Mouse (Mus musculus): Measurements from ENCODE around the gene Pde4a. TPM values are rescaled to one million over a fixed set of nuclear protein-coding genes. Genes with fewer than 3 reads are reported as not detected.
"Not testable (repeated sequence)": the region's sequence is repeated elsewhere in the genome, so short reads cannot be mapped to it uniquely, and the experiment has no call there.

The Pde4a gene
- total RNA-seq, 2 experiments from 2014 or later = 83.4 to 86.6 TPM

- DNase-seq (ENCODE audit: low spot score in 2 of 2) = peak; percentile 65 to 91
Measured at GRCm38 (mm10) chr9:21241343-21241742, 75.8 kb downstream of the Pde4a start.

DNA sequence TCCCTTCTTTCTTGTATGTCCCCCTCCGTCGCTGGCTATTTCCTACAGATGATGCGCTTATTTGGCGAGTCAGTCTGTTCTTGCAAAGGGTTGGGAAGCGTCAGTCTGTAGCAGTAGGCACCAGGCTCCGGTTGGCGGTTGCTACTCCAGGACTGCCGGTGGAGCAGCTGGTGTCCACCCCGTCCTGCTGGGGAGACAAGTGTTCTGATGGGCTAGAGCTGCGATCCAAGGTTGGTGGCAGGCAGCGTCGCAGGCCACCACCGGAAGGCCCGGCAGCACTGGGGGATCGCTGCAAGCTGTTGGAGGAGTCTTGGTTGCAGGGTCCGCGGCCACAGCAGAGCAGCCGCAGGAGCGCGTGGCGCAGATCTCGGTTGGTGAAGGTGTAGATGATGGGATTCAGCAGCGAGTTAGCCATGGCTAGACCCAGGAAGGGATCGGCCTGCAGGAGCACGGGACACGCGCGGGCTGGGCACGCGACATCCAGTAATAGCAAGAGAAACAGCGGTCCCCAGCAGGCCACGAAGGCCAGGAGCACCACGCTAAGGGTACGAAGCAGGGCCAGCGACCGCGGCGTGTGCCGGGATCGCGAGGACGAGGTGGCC is 78.4 kb downstream of the Pde4a start:
- DNase-seq (ENCODE audit: low spot score in 2 of 2) = peak in 1 of 2 experiments; percentile 30

- DNase-seq (ENCODE audit: low spot score in 2 of 2) = peak in 1 of 2 experiments; percentile 46
Measured at GRCm38 (mm10) chr9:21244428-21245112, 79.1 kb downstream of the Pde4a start.

- no peak for DNase-seq (ENCODE audit: low spot score in 2 of 2)
Measured at GRCm38 (mm10) chr9:21245113-21245487, 79.6 kb downstream of the Pde4a start.

- no peak for DNase-seq (ENCODE audit: low spot score in 2 of 2)
Measured at GRCm38 (mm10) chr9:21246342-21246741, 80.8 kb downstream of the Pde4a start.

DNA sequence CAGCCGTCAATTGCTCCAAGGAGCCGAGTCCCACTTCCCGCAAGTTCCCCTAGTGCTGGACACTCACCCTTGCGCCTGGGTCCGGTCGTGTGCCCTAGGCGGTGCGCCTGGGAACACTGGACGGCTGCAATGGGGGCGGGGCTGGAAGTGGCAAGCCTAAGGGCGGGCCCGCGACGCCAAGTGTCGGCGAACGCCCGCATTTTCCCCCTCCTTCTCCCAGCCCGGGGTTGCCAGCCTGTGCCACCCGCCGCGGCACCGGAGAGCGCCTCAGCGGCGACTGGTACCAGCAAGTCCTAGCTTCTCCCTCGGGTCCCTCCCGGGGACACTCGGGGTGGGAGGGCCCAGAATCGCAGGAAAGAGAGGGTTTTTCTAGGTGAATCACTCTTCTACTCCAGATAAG is 82.8 kb downstream of the Pde4a start, which contains the start of gene S1pr5:
S1pr5 (minus strand) TSS at position 118 of the 400 bp plus-strand sequence.
- DNase-seq (ENCODE audit: low spot score in 2 of 2) = peak in 1 of 2 experiments; percentile 61

DNA sequence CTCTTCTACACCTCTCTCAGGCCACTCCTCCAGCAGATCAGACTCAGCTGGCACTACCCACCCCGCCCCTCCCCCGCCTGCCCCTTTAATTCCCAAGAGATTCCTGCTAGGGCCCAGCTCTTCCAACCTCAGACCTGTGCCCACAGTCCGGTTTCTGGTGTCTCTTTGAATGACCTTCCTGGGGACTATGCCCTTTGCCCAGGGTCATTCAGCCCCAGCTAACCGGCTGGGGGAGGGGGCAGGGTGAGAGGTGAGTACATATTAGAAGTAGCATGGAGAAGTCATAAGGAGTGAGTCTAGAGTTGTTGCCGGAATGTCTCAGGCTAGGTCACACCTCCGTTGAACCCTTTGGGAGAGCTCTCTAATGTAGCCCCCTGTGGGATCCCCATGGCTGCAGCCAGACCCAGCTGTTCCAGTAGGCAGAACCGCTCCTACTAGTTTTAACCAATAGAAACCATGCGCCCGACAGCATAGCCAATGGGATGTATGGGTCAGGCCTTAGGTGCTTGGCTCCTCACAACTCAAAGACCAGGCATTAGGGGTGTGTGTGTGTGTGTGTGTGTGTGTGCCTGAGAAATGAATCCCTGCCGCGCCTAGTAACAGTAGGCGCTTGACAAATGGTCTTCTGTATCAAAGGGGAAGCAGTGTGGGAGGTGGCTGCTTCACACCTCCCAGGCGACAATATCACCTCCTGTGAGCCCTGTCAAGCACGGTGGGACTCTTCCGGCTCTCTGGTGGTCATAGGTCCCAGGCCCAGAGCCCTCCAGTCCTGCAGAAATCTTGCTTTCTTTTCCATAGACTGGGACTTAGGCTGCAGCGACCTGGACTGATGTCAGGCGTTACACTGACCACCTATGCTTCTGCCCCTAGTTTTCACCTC is 84.4 kb downstream of the Pde4a start:
- no peak for DNase-seq (ENCODE audit: low spot score in 2 of 2)

GRCm38 (mm10) chr9:21250509-21250908 is 85.0 kb downstream of the Pde4a start:
- DNase-seq (ENCODE audit: low spot score in 2 of 2) = no peak

DNA sequence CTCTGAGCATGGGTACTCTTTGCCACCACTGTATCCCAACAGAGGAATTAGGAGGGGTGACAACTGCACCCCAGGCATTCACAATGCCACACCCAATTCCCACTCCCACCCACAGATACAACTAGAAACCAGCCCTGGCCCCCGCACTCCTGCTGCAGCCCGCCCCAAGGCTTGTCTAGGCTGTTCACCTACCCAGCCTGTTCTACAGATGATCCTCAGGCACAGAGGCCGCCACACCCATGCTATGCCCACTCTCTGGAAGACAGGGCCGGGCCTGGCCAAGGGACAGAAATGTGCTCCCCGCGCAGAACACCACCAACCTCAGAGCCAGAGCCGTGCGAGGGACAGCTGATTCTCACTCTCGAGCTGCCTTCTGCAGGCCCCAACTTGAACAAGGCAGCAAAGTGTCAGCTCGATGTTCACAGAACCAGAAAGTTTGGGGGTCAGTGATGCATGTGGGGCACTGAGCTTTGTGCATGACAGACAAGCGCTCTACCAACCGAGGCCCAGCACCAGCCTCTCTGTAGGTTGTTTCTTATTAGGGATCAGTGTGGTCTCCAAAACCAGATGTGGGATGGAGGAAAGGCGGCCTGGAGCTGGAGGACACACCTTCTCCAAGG is 85.7 kb downstream of the Pde4a start:
- no peak for DNase-seq (ENCODE audit: low spot score in 2 of 2)

GRCm38 (mm10) chr9:21254690-21255089 is 89.2 kb downstream of the Pde4a start:
- no peak for DNase-seq (ENCODE audit: low spot score in 2 of 2)

DNA sequence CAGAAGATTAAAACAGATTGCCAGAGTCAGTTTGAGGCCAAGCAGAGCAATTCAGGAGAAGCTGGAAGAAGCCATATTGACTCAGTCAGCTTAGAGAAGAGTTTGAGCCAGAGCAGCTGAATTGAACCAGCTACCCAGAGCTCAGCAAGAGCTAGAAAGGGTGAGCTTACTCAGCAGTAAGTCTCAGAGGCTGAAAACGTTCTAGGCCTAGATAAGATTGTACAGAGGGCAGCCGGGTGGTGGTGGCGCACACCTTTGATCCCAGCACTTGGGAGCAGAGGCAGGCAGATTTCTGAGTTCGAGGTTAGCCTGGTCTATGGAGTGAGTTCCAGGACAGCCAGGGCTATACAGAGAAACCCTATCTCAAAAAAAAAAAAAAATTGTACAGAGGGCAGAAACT is 90.8 kb downstream of the Pde4a start:
- DNase-seq (ENCODE audit: low spot score in 2 of 2) = not testable (repeated sequence)

DNA sequence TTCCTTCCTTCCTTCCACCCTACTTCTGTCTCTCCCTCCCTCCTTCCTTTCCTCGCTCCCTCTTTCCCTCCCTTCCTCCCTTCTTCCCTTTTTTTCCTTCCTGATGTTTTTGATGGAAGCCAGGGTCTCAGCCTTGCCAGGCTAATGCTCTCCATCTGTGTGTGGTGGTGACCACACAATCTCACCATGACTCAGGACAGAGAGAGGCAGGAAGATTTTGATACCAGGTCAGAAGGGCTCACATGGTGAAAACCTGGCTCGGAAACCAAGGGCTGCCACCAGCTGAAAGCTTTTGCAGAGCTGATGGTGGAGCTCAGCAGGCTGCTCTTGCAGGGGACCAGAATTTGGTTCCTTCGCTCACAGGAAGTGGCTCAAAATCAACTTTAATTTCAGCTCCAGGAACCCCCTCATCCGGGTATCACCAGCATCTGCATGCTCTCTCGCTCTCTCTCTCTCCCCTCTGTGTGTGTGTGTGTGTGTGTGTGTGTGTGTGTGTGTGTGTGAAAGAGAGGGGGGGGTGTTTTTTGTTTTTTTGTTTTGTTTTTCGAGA is 95.1 kb downstream of the Pde4a start:
- DNase-seq (ENCODE audit: low spot score in 2 of 2) = no peak

DNA sequence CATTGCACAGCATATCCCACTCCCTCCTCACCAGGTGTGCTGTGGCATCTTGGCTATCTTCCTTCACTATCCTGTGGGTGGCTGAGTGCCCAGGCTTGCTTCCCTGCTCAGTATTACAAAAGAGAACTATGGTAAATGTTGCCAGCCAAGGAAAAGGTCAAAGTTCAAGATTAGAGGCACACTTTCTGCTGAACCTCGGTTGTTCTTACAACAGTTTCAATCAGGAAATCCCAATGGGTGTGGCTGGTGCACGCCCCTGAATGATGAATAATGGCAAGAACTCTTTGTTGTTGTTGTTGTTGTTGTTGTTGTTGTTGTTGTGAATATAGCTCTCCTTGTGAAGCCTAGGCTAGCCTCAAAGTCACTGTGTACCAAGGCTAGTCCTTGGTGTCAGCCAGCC is 96.3 kb downstream of the Pde4a start:
- no peak for DNase-seq (ENCODE audit: low spot score in 2 of 2)

Other genes with a start within 250 kb of the Pde4a start
- gene Dnmt1, start 205.8 kb upstream of the Pde4a start, total RNA-seq (2021) = 10 to 100 TPM; 32.1 to 34.7 TPM
- gene S1pr2, start 188.9 kb upstream of the Pde4a start, total RNA-seq (2021) = 1 to 10 TPM; 1.6 to 2.1 TPM
- 10 to 100 TPM; 61.0 to 61.9 TPM for gene Mrpl4, start 163.0 kb upstream of the Pde4a start, total RNA-seq (2021)
- gene Icam1, start 149.7 kb upstream of the Pde4a start, total RNA-seq (2021) = 1 to 10 TPM; 2.0 to 2.6 TPM
- gene Icam4, start 136.3 kb upstream of the Pde4a start, total RNA-seq (2021) = 1 to 10 TPM in 1 of 2 experiments, under 1 TPM in 1; 0.97 to 1.2 TPM
- gene Icam5, start 133.6 kb upstream of the Pde4a start, total RNA-seq (2021) = 100 to 1,000 TPM; 379 to 387 TPM
- not detected for gene Zglp1, start 98.6 kb upstream of the Pde4a start, total RNA-seq (2021)
- 1 to 10 TPM; 1.6 to 2.9 TPM for gene Gm49373, start 92.6 kb upstream of the Pde4a start, total RNA-seq (2021)
- gene Fdx1l, start 92.1 kb upstream of the Pde4a start, total RNA-seq (2021) = 10 to 100 TPM; 54.0 to 65.5 TPM
- gene Gm38431, start 73.7 kb upstream of the Pde4a start, total RNA-seq (2021) = 1 to 10 TPM; 2.2 to 2.7 TPM
- gene Raver1, start 73.7 kb upstream of the Pde4a start, total RNA-seq (2021) = 10 to 100 TPM; 32.9 TPM
- 10 to 100 TPM; 13.5 to 15.3 TPM for gene Tyk2, start 34.5 kb upstream of the Pde4a start, total RNA-seq (2021)
- 100 to 1,000 TPM; 163 TPM for gene Cdc37, start 15.7 kb upstream of the Pde4a start, total RNA-seq (2021)
- gene Keap1, start 73.6 kb downstream of the Pde4a start, total RNA-seq (2021) = 10 to 100 TPM; 58.3 to 61.5 TPM
- 10 to 100 TPM; 13.5 to 14.5 TPM for gene S1pr5, start 82.7 kb downstream of the Pde4a start, total RNA-seq (2021)
- 10 to 100 TPM; 43.6 to 50.9 TPM for gene Atg4d, start 99.6 kb downstream of the Pde4a start, total RNA-seq (2021)
- gene Kri1, start 122.3 kb downstream of the Pde4a start, total RNA-seq (2021) = 10 to 100 TPM; 39.7 to 46.9 TPM
- gene Cdkn2d, start 125.7 kb downstream of the Pde4a start, total RNA-seq (2021) = 10 to 100 TPM; 53.7 to 56.7 TPM
- under 1 TPM; 0.18 to 0.30 TPM for gene Ap1m2, start 146.6 kb downstream of the Pde4a start, total RNA-seq (2021)
- gene Slc44a2, start 155.0 kb downstream of the Pde4a start, total RNA-seq (2021) = 10 to 100 TPM; 44.7 to 48.0 TPM
- 100 to 1,000 TPM in 1 of 2 experiments, 10 to 100 TPM in 1; 99.2 to 101 TPM for gene Ilf3, start 202.2 kb downstream of the Pde4a start, total RNA-seq (2021)
- gene Qtrt1, start 246.1 kb downstream of the Pde4a start, total RNA-seq (2021) = 10 to 100 TPM; 26.0 to 36.4 TPM